Mouse (Mus musculus): ENCODE measurements around the gene Camk1. TPM values are rescaled to one million over a fixed set of nuclear protein-coding genes. Genes with fewer than 3 reads are reported as not detected.

Gene Camk1
- total RNA-seq (2015) (31.8 and 39.6 TPM in 2 replicates), total RNA-seq (2017) (57.6 and 68.3 TPM in 2 replicates)

DNA sequence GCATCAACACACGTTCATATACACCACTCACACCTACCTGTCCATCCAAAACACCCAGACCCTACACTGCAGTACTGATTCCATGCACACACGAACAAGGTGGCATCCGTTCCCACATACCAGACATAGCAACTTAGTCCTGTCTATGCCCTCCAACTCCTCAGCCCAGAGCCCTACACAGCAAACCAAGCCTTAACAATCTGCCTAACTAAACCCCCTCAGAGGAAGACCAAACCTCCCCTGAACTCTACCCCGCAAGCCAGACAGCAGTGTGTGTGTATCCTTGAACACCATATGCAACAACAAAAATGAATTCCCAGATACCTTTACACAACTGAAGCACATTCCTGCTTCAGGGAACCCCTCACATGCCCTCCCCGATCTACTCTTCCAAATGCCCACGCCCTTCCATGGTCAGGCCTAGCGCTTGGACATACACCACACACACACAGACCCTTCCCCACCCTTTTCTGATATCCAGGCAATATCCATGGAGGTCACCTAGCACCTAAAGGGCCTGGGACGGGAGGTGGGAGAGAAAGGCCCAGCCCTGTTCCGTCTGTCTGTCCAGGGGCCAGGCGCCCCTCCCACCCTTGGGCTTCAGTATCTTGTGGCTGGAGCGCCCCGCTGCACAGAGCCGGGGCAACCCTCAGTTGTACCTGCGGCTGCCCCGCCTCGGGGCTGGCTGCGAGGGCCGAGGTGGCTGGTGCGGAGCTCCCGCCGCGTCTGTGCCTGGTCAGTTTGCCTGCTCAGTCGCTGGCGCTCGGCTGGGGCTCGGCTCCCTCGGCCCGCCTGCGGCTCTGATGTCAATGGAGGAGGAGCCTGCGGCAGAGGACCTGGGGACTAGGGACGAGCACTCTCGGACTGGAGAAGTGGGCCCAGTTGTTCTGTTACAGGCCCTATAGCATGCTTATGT, at the start of gene Camk1:
Gene Camk1 (minus strand): TSS at position 808 of the 916 bp plus-strand sequence.
- ATAC-seq (ENCODE audit: poor library complexity, severe bottlenecking) = peak; percentile 95

DNA sequence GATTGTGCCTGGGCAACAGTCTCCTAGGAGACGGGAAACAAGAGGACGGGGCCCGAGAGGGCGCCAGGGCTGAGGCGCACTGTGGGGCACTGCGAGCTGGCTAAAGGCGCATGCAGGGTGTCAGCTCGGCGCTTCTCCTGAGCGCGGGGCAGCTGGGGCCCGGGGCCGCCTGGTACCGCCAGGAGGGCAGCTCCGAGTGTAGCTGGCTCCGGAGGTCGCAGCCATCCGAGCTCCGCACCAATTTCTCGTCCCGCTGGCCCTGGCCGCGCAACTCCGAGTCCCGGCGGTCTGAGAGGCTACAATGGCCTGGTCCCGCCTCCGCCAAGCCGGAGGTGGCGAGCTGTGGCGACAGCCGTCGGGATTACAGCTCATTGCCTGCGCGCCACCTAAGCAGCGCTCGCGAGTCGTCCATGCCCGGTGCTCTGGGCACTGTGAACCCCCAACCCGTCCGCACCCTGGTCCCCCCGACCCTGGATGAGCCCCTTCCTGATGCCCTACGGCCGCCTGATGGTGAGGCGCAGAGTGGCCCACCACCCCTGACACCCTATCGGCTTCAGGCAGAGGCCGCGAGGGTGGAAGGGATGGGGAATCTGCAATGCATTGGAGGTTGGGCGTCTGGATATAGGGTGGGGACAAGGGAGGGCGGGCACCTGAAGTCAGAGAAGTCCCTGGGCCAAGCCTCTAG, 48.7 kb upstream of the Camk1 start:
- peak; percentile 41 for ATAC-seq (ENCODE audit: poor library complexity, severe bottlenecking)

DNA sequence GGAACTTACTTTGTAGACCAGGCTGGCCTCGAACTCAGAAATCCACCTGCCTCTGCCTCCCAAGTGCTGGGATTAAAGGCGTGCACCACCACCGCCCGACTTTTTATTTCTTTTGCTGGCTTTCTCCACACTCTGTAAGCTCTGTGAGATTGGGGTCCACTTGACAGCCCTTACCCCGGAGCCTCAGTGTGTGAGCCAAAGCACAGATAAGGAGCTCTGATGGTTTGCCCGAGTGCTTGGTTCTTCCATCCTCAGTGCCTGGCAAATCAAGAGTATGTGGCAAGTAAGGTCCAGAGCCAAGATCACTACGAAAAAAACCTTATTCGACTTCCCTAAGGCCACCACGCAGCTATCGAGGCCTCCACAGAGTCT, 48.2 kb upstream of the Camk1 start:
- ATAC-seq (ENCODE audit: poor library complexity, severe bottlenecking) = 0 out of 2 replicates have a peak, but pooled peaks have one; percentile 1

- no peak for ATAC-seq (ENCODE audit: poor library complexity, severe bottlenecking)
Measured at GRCm38 (mm10) chr6:113390715-113391114, 46.9 kb upstream of the Camk1 start.

DNA sequence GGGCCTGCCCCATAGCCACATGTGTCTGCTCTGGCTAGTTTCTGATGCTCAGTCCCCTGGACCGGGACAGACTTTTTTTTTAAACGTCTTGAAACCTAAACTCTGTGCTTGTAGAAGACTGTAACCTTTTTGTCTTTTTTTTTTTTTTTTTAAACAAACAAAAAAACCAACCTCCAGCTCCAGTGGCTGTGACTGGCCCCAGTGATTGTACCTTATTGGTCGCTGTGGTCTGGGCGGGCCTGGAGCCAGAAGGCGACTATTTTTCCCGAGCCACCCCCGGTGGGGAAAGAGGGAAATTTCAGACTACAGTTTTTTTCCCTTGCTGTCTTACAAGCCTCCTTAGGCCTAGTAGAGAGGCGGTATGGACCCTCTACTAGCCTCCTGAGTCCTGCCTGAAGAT, 45.2 kb upstream of the Camk1 start, which contains the start of gene Ttll3:
Gene Ttll3 (plus strand): TSS at position 301 of the 400 bp plus-strand sequence.
- ATAC-seq (ENCODE audit: poor library complexity, severe bottlenecking) = no peak

- no peak for ATAC-seq (ENCODE audit: poor library complexity, severe bottlenecking)
Measured at GRCm38 (mm10) chr6:113386025-113386424, 42.2 kb upstream of the Camk1 start.

GRCm38 (mm10) chr6:113385160-113385714, 41.5 kb upstream of the Camk1 start:
- no peak for ATAC-seq (ENCODE audit: poor library complexity, severe bottlenecking)

- no peak for ATAC-seq (ENCODE audit: poor library complexity, severe bottlenecking)
Measured at GRCm38 (mm10) chr6:113384351-113384927, 40.7 kb upstream of the Camk1 start.

DNA sequence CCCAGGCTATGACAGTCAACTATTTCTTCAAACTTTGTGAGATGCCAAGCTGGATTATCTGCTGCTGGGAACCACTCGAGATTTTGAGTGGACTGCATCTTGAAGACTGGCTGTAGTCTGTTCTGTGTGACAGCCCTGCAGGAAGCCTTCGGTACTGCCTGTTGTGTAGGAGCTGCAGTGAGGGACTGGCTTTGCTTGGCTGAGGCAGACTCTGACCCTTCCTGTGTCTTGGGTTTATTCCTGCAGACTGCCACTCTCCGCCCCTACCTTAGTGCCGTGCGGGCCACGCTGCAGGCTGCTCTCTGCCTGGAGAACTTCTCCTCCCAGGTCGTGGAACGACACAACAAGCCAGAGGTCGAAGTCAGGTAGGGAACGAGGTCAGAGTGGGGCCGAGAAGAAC, 36.7 kb upstream of the Camk1 start:
- no peak for ATAC-seq (ENCODE audit: poor library complexity, severe bottlenecking)

GRCm38 (mm10) chr6:113379246-113379645, 35.5 kb upstream of the Camk1 start:
- peak; percentile 32 for ATAC-seq (ENCODE audit: poor library complexity, severe bottlenecking)

GRCm38 (mm10) chr6:113377496-113378385, 34.0 kb upstream of the Camk1 start, which contains the start of the genes Tada3 and Arpc4:
Gene Tada3 (minus strand): TSS chr6:113377883.
Gene Arpc4 (plus strand): TSS chr6:113378115.
- peak; percentile 77 for ATAC-seq (ENCODE audit: poor library complexity, severe bottlenecking)

GRCm38 (mm10) chr6:113377172-113377495, 33.4 kb upstream of the Camk1 start:
- no peak for ATAC-seq (ENCODE audit: poor library complexity, severe bottlenecking)

GRCm38 (mm10) chr6:113373491-113373890, 29.7 kb upstream of the Camk1 start:
- ATAC-seq (ENCODE audit: poor library complexity, severe bottlenecking) = no peak

DNA sequence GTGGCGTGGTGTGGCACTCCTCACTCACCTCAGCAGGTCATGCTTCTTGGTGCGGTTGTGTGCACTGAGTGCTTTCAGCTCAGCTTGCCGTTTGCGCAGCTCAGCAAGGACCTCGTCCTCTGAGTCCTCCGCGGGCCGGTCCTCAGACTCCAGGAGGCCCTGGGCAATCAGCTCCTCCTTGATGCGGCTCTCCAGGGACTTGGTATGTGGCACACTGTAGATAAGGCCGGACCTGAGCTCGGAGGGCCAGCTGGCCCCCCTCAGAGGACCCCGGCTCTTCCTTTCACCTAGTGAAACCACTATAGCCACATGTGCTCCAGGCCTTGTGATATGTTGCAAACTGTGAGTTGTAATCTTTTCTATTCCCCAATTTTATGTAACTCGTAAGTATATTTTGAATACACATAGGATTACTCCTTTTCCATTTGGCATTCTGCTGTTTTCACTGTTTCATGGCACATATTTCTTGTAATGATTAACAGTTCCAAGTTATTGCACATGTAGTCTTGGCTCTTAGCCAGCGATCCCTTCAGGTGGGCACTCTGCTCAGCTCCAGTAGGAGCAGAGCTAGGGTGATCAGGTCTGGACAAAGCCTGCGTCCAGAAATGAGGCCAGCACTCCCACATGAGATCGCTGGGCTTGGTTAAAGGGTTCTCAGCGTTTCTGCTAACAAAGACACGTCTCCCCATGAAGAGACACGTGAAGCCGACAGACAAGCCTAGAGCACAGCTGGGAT, 26.6 kb upstream of the Camk1 start:
- no peak for ATAC-seq (ENCODE audit: poor library complexity, severe bottlenecking)

- ATAC-seq (ENCODE audit: poor library complexity, severe bottlenecking) = no peak
Measured at GRCm38 (mm10) chr6:113368577-113368976, 24.8 kb upstream of the Camk1 start.

DNA sequence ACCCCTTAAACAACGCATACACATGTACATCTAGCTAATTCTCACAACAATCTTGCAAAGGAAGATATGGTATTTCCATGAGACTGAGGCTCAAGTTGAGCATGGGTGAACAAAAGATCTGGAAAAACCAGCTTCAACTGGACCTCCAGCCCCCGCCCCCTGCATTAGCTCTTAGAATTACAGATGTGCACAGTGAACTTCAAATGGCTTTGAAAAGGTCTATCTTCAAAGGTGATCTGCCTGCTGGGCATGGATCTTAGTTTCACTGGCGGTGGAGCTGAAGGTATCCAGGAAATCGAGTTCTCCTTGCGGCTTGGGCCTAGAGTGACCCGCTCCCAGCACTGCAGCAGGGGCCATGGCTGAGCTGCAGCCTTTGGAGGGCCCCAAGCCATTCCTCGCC, 24.3 kb upstream of the Camk1 start:
- no peak for ATAC-seq (ENCODE audit: poor library complexity, severe bottlenecking)

GRCm38 (mm10) chr6:113367574-113367973, 23.8 kb upstream of the Camk1 start:
- ATAC-seq (ENCODE audit: poor library complexity, severe bottlenecking) = no peak

- no peak for ATAC-seq (ENCODE audit: poor library complexity, severe bottlenecking)
Measured at GRCm38 (mm10) chr6:113366639-113367038, 22.9 kb upstream of the Camk1 start.

DNA sequence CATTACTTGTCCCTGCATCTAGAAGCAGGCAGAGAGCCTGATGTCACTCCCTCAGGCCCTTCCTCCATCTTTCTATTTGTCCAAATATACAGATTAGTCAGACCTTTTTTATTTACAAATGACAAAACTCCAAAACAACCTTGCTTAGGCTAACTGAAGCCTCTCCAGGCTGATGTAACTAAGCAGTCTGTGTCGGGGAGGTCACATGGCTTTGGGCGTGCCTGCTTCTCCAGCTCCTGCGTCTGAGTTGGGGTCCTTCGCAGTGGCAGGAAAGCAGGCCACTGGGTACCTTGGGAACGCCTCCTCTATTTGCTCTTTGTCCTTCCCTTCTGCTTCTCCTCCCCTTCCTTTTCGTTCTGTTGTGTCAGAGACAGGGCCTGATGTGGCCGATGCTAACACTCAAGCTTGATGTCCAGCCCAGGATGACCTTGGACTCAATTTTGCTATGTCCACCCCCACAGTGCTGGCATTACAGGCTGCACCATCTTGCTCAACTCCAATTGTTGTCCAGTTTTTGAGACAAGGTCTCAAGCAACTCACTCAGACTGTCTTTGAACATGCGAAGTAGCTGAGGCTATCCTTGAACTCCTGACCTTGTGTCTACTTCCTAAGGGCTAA, 20.8 kb upstream of the Camk1 start:
- no peak for ATAC-seq (ENCODE audit: poor library complexity, severe bottlenecking)

Data from megakaryocyte, adult 5-6 weeks (primary cell).